Mouse (Mus musculus) right cerebral cortex, adult 2 months (tissue): ENCODE measurements at regions not wholly inside any gene's neighbourhood (a gene's known extent, or its start where the extent isn't known, plus 50 kb on each side); places are given as distances from the start of the nearest gene placed in this dataset.

Experiments
- DNase-seq, 2 experiments: peaks; one replicate each; pipeline ENCODE4 v3.0.0; 2021 to 2022; ENCODE audit warnings: low spot score in 2 of 2

GRCm38 (mm10) chr3:18929105-18929492 lies 699.4 kb downstream of the 1700064H15Rik start:
- DNase-seq = no peak

GRCm38 (mm10) chr3:18932983-18933726 lies 695.3 kb downstream of the 1700064H15Rik start:
- DNase-seq = peak in 1 of 2 experiments; percentile 11

- DNase-seq = no peak
Measured at GRCm38 (mm10) chr3:18934891-18935290, 693.6 kb downstream of the 1700064H15Rik start.

GRCm38 (mm10) chr3:18937333-18938122 lies 690.9 kb downstream of the 1700064H15Rik start:
- DNase-seq = no peak

GRCm38 (mm10) chr3:18941301-18942177 lies 686.9 kb downstream of the 1700064H15Rik start:
- peak; percentile 29 to 42 for DNase-seq

- no peak for DNase-seq
Measured at GRCm38 (mm10) chr3:18960341-18960740, 668.1 kb downstream of the 1700064H15Rik start.

GRCm38 (mm10) chr3:18988662-18989061 lies 639.8 kb downstream of the 1700064H15Rik start:
- no peak for DNase-seq

- peak; percentile 14 to 15 for DNase-seq
Measured at GRCm38 (mm10) chr3:18989577-18990240, 638.8 kb downstream of the 1700064H15Rik start.

GRCm38 (mm10) chr3:19000179-19000578 lies 628.3 kb downstream of the 1700064H15Rik start:
- no peak for DNase-seq

GRCm38 (mm10) chr3:19002056-19002455 lies 626.4 kb downstream of the 1700064H15Rik start:
- no peak for DNase-seq

- DNase-seq = no peak
Measured at GRCm38 (mm10) chr3:19004792-19005191, 623.7 kb downstream of the 1700064H15Rik start.

- no peak for DNase-seq
Measured at GRCm38 (mm10) chr3:19044566-19044965, 583.9 kb downstream of the 1700064H15Rik start.

GRCm38 (mm10) chr3:19045933-19046332 lies 582.5 kb downstream of the 1700064H15Rik start:
- no peak for DNase-seq

- DNase-seq = no peak
Measured at GRCm38 (mm10) chr3:19046610-19047009, 581.9 kb downstream of the 1700064H15Rik start.

- DNase-seq = peak in 1 of 2 experiments; percentile 13
Measured at GRCm38 (mm10) chr3:19055961-19056360, 572.5 kb downstream of the 1700064H15Rik start.

- DNase-seq = no peak
Measured at GRCm38 (mm10) chr3:19056623-19057022, 571.9 kb downstream of the 1700064H15Rik start.

GRCm38 (mm10) chr3:19059906-19060870 lies 568.3 kb downstream of the 1700064H15Rik start:
- DNase-seq = peak in 1 of 2 experiments; percentile 6

- DNase-seq = peak in 1 of 2 experiments; percentile 8
Measured at GRCm38 (mm10) chr3:19061488-19062248, 566.8 kb downstream of the 1700064H15Rik start.

GRCm38 (mm10) chr3:19062249-19062859 lies 566.1 kb downstream of the 1700064H15Rik start:
- DNase-seq = peak; percentile 73 to 81
